Mouse (Mus musculus) regulatory T cell (primary cell): Measurements from ENCODE around the gene Znrf3.

Experiments used
- in situ Hi-C: fragments of 300-600 bp; cut with MboI, MseI; formaldehyde crosslinking; loops from one replicate; pipeline ENCODE4 v1.15.1; 2025; ENCODE audit warnings: high pct_unique_total_duplicates

Gene Znrf3

GRCm38 (mm10) chr11:5443511-5444233, 975 bp downstream of the Znrf3 start:
- in situ Hi-C loops: no loop called here

GRCm38 (mm10) chr11:5442590-5443021, 2.0 kb downstream of the Znrf3 start:
- in situ Hi-C loops: no loop called here

GRCm38 (mm10) chr11:5437646-5438045, 7.0 kb downstream of the Znrf3 start:
- in situ Hi-C loops: no loop called here

GRCm38 (mm10) chr11:5436988-5437387, 7.7 kb downstream of the Znrf3 start:
- in situ Hi-C loops: no loop called here

- in situ Hi-C loops: no loop called here
These were observed 9.2 kb downstream of the Znrf3 start for GRCm38 (mm10) chr11:5435493-5435892.

- in situ Hi-C loops: no loop called here
These were observed 12.3 kb downstream of the Znrf3 start for GRCm38 (mm10) chr11:5432330-5432729.

GRCm38 (mm10) chr11:5430863-5431262, 13.8 kb downstream of the Znrf3 start:
- in situ Hi-C loops: no loop called here

- in situ Hi-C loops: no loop called here
These were observed 15.1 kb downstream of the Znrf3 start for GRCm38 (mm10) chr11:5429396-5430190.

- in situ Hi-C loops: no loop called here
These were observed 17.4 kb downstream of the Znrf3 start for GRCm38 (mm10) chr11:5427251-5427650.

- in situ Hi-C loops: no loop called here
These were observed 18.3 kb downstream of the Znrf3 start for GRCm38 (mm10) chr11:5426317-5426716.

- in situ Hi-C loops: no loop called here
These were observed 19.5 kb downstream of the Znrf3 start for GRCm38 (mm10) chr11:5425106-5425505.

- in situ Hi-C loops: no loop called here
These were observed 20.5 kb downstream of the Znrf3 start for GRCm38 (mm10) chr11:5424185-5424584.

GRCm38 (mm10) chr11:5423000-5423399, 21.6 kb downstream of the Znrf3 start:
- in situ Hi-C loops: no loop called here

- in situ Hi-C loops: no loop called here
These were observed 22.4 kb downstream of the Znrf3 start for GRCm38 (mm10) chr11:5422252-5422636.

- in situ Hi-C loops: no loop called here
These were observed 23.0 kb downstream of the Znrf3 start for GRCm38 (mm10) chr11:5421506-5422251.

GRCm38 (mm10) chr11:5415617-5416338, 28.9 kb downstream of the Znrf3 start:
- in situ Hi-C loops: no loop called here

GRCm38 (mm10) chr11:5414856-5415616, 29.6 kb downstream of the Znrf3 start:
- in situ Hi-C loops: no loop called here

GRCm38 (mm10) chr11:5412644-5413190, 31.9 kb downstream of the Znrf3 start:
- in situ Hi-C loops: no loop called here

GRCm38 (mm10) chr11:5411577-5411976, 33.1 kb downstream of the Znrf3 start:
- in situ Hi-C loops: no loop called here

- in situ Hi-C loops: loop anchor here (10.0 kb wide), 1 partner anchor 109 kb away; no protein-coding TSS in a partner anchor
These were observed 40.5 kb downstream of the Znrf3 start for GRCm38 (mm10) chr11:5404180-5404579.
